Mouse (Mus musculus) kidney, embryonic 16.5 days (tissue): Measurements from ENCODE around the gene Adtrp. TPM values are rescaled to one million over a fixed set of nuclear protein-coding genes. Genes with fewer than 3 reads are reported as not detected.
A peak's percentile ranks its signal among the peaks of the same experiment; 100 is the strongest.

Experiments used
- ATAC-seq: fragments of 200-750 bp; cut with Nextera tagmentation; 2 replicates; pipeline ENCODE4 v1.8.0; 2017; ENCODE audit warnings: moderate TSS enrichment; ENCODE audit not compliant: low FRiP score, low TSS enrichment
- H3K27ac ChIP-seq: fragments of 300-500 bp; sonication (generic); 2 replicates; pipeline ENCODE4 v1.5.1; 2014; ENCODE audit warnings: low read length
- H3K27me3 ChIP-seq: fragments of 300-500 bp; sonication (generic); 2 replicates; pipeline ENCODE4 v1.6.1; 2014; ENCODE audit warnings: low read length, control low read depth, mixed read lengths; ENCODE audit not compliant: insufficient read depth
- H3K36me3 ChIP-seq: fragments of 300-500 bp; sonication (generic); 2 replicates; pipeline ENCODE4 v1.6.1; 2014; ENCODE audit warnings: low read length, control low read depth, mixed read lengths; ENCODE audit not compliant: insufficient read depth
- H3K4me1 ChIP-seq: fragments of 300-500 bp; sonication (generic); 2 replicates; pipeline ENCODE4 v1.6.1; 2014; ENCODE audit warnings: low read length, control low read depth, mixed read lengths; ENCODE audit not compliant: insufficient read depth
- H3K4me2 ChIP-seq: fragments of 300-500 bp; sonication (generic); replicated peaks from 2 replicates; pipeline ENCODE4 v1.6.1; 2014; ENCODE audit warnings: low read depth, low read length
- H3K4me3 ChIP-seq: fragments of 300-500 bp; sonication (generic); 2 replicates; pipeline ENCODE4 v1.5.1; 2014; ENCODE audit warnings: mild to moderate bottlenecking, low read length
- H3K9ac ChIP-seq: fragments of 300-500 bp; sonication (generic); replicated peaks from 2 replicates; pipeline ENCODE4 v1.6.1; 2014; ENCODE audit warnings: low read length
- H3K9me3 ChIP-seq: fragments of 300-500 bp; sonication (generic); 2 replicates; pipeline ENCODE4 v1.6.1; 2016; ENCODE audit warnings: low read length, control low read depth
- WGBS: fragments of 180-500 bp; shearing (Covaris S2); extraction: QIAGEN DNeasy Blood & Tissue Kit; methylation state at CpG from one replicate; pipeline ENCODE4 v1.1.7; 2014; 5-methylcytosine and 5-hydroxymethylcytosine counted together
- polyA plus RNA-seq: library from polyadenylated mRNA; unstranded; fragments of >200 nt; fragmentation: Nextera tagmentation; extraction: Ambion mirVana; gene quantifications from 2 replicates; pipeline ENCODE4 v1.2.1, GENCODE M21; 2015

The Adtrp gene
- polyA plus RNA-seq, 1 experiment from 2014 or later, result 0.45 TPM

GRCm38 (mm10) chr13:41787863-41788536 is 59.5 kb downstream of the Adtrp start:
- ATAC-seq, result no peak
- Histone ChIP-seq H3K4me2 (no peak overlapping the region), H3K36me3 (no peaks in the 10 kb centered on the region), H3K4me1 (no peaks in the 10 kb centered on the region), H3K4me3 (no peak overlapping the region), H3K9ac (no peak overlapping the region), H3K27me3 (no peaks in the 10 kb centered on the region), H3K27ac (no peak overlapping the region), H3K9me3 (no peaks in the 10 kb centered on the region)
- WGBS, result 59% methylated on average over 2 of the region's 2 CpGs

GRCm38 (mm10) chr13:41786640-41787039 is 60.8 kb downstream of the Adtrp start:
- no peaks in the 10 kb centered on the region for H3K36me3 ChIP-seq
- ATAC-seq, result no peak
- no peak overlapping the region for H3K4me2 ChIP-seq
- no peak overlapping the region for H3K9ac ChIP-seq
- 0 out of 2 replicates have a peak, but pooled peaks cover 5% of the 10 kb centered on the region for H3K9me3 ChIP-seq
- no peak overlapping the region for H3K27ac ChIP-seq
- H3K4me3 ChIP-seq, result no peak overlapping the region
- H3K4me1 ChIP-seq, result no peaks in the 10 kb centered on the region
- H3K27me3 ChIP-seq, result no peaks in the 10 kb centered on the region
- WGBS, result 88% methylated on average over 3 of the region's 3 CpGs

DNA sequence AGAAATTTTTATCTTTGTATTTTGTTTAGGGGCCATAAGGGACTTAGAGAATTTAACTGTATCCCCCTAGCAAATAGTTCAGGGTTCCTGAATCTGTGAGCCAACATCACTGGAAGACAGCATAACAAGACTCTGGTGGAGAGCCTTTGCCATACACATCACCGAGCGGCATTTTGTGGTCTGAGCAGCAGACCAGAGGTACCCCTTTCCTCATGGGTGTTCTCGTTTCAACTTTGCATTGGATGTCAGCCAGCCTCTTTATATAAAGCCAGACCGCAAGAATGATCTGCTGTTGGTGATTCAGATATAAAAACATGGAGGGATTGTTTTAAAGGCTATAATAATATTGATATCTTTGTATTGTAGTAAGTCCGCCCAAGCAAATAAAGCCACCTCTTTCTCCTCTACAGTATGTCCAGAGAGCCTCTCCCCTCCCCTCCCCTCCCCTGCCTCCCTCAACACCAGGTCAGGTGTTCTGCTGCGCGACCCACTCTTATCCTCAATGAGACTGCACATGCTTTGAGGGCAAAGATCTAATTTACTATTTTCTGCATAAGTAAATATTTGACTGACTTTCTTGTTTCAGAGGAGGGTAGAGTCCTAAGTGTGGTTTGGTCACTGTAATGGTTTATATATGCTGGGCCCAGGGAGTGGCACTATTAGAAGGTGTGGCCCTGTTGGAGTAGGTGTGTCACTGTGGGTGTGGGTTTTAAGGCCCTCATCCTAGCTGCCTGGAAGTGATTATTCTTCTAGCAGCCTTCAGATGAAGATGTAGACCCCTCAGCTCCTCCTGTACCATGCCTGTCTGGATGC is 62.4 kb downstream of the Adtrp start:
- H3K9ac ChIP-seq, result no peak overlapping the region
- 77% methylated on average over 7 of the region's 7 CpGs for WGBS
- H3K9me3 ChIP-seq, result 0 out of 2 replicates have a peak, but pooled peaks cover 5% of the 10 kb centered on the region
- no peaks in the 10 kb centered on the region for H3K36me3 ChIP-seq
- no peaks in the 10 kb centered on the region for H3K27me3 ChIP-seq
- H3K4me2 ChIP-seq, result no peak overlapping the region
- peaks cover under 1% of the 10 kb centered on the region for H3K4me1 ChIP-seq
- no peak overlapping the region for H3K4me3 ChIP-seq
- ATAC-seq, result no peak
- no peak overlapping the region for H3K27ac ChIP-seq

GRCm38 (mm10) chr13:41780296-41780695 is 67.2 kb downstream of the Adtrp start:
- H3K9me3 ChIP-seq, result 0 out of 2 replicates have a peak, but pooled peaks cover 5% of the 10 kb centered on the region
- no peaks in the 10 kb centered on the region for H3K27me3 ChIP-seq
- no peaks in the 10 kb centered on the region for H3K36me3 ChIP-seq
- no peak overlapping the region for H3K9ac ChIP-seq
- H3K4me2 ChIP-seq, result no peak overlapping the region
- H3K4me3 ChIP-seq, result no peak overlapping the region
- peaks cover 7% of the 10 kb centered on the region for H3K4me1 ChIP-seq
- H3K27ac ChIP-seq, result no peak overlapping the region
- no peak for ATAC-seq
- 58% methylated on average over 4 of the region's 4 CpGs for WGBS

GRCm38 (mm10) chr13:41779603-41780180 is 67.8 kb downstream of the Adtrp start:
- Histone ChIP-seq H3K4me1 (peaks cover 7% of the 10 kb centered on the region), H3K4me2 (no peak overlapping the region), H3K27me3 (no peaks in the 10 kb centered on the region), H3K9ac (no peak overlapping the region), H3K27ac (no peak overlapping the region), H3K36me3 (no peaks in the 10 kb centered on the region), H3K4me3 (no peak overlapping the region), H3K9me3 (0 out of 2 replicates have a peak, but pooled peaks cover 5% of the 10 kb centered on the region)
- WGBS, result 49% methylated on average over 9 of the region's 9 CpGs
- peak; percentile 23; the same call in 1 of the 2 replicates for ATAC-seq

GRCm38 (mm10) chr13:41773812-41774376 is 73.6 kb downstream of the Adtrp start:
- H3K4me1 ChIP-seq, result no peaks in the 10 kb centered on the region
- no peak overlapping the region for H3K27ac ChIP-seq
- no peak overlapping the region for H3K4me3 ChIP-seq
- H3K36me3 ChIP-seq, result no peaks in the 10 kb centered on the region
- no peak for ATAC-seq
- WGBS, result 71% methylated on average over 4 of the region's 4 CpGs
- no peak overlapping the region for H3K4me2 ChIP-seq
- H3K27me3 ChIP-seq, result no peaks in the 10 kb centered on the region
- H3K9me3 ChIP-seq, result no peaks in the 10 kb centered on the region
- H3K9ac ChIP-seq, result no peak overlapping the region

- H3K36me3 ChIP-seq, result no peaks in the 10 kb centered on the region
- no peak overlapping the region for H3K27ac ChIP-seq
- WGBS, result 38% methylated on average over 3 of the region's 3 CpGs
- no peak for ATAC-seq
- no peaks in the 10 kb centered on the region for H3K4me1 ChIP-seq
- H3K9ac ChIP-seq, result no peak overlapping the region
- no peak overlapping the region for H3K4me2 ChIP-seq
- no peak overlapping the region for H3K4me3 ChIP-seq
- H3K9me3 ChIP-seq, result no peaks in the 10 kb centered on the region
- H3K27me3 ChIP-seq, result no peaks in the 10 kb centered on the region
Observed at GRCm38 (mm10) chr13:41771061-41771460, 76.4 kb downstream of the Adtrp start.

DNA sequence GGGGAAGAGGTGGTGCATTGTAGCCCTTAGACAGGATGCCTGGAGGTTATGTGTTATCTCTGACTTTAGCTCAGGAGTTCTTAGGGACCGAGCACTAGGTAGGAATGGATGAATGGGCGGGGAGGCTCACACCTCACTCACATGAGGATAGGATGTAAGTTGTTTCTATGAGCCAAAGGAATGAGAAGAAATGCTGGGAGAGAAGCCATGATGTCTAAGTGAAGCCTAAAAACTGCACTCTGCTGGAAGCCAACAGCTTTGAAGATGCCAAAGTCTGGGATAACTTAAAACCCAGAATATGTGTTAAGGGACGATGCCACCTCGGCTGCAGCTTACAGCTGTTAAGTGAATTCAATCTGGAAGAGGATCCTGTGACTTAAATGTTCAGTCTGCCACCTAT is 79.5 kb downstream of the Adtrp start:
- Histone ChIP-seq H3K27me3 (no peaks in the 10 kb centered on the region), H3K9ac (no peak overlapping the region), H3K36me3 (no peaks in the 10 kb centered on the region), H3K4me2 (no peak overlapping the region), H3K4me1 (no peaks in the 10 kb centered on the region), H3K27ac (no peak overlapping the region), H3K4me3 (no peak overlapping the region), H3K9me3 (no peaks in the 10 kb centered on the region)
- WGBS, result 89% methylated on average over 4 of the region's 4 CpGs
- ATAC-seq, result no peak

- Histone ChIP-seq H3K9ac (no peak overlapping the region), H3K4me3 (no peak overlapping the region), H3K9me3 (no peaks in the 10 kb centered on the region), H3K4me1 (0 out of 2 replicates have a peak, but pooled peaks cover 7% of the 10 kb centered on the region), H3K27me3 (no peaks in the 10 kb centered on the region), H3K36me3 (no peaks in the 10 kb centered on the region), H3K4me2 (no peak overlapping the region), H3K27ac (no peak overlapping the region)
- no peak for ATAC-seq
- 80% methylated on average over 3 of the region's 3 CpGs for WGBS
Observed at GRCm38 (mm10) chr13:41761986-41762385, 85.5 kb downstream of the Adtrp start.
